Mouse (Mus musculus) cerebellum, postnatal 14 days (tissue): ENCODE measurements around the gene Pik3cb.
A peak's percentile ranks its signal among the peaks of the same experiment; 100 is the strongest.

Source experiments
- DNase-seq, 2 experiments: peaks; one replicate each; pipeline ENCODE4 v3.0.0; 2021; ENCODE audit warnings: mixed read lengths in 2 of 2

Gene Pik3cb

GRCm38 (mm10) chr9:99081308-99081707, 59.1 kb downstream of the Pik3cb start:
- no peak for DNase-seq

GRCm38 (mm10) chr9:99080657-99081056, 59.8 kb downstream of the Pik3cb start:
- DNase-seq, result no peak

GRCm38 (mm10) chr9:99074462-99074861, 66.0 kb downstream of the Pik3cb start:
- DNase-seq, result no peak

GRCm38 (mm10) chr9:99072538-99072937, 67.9 kb downstream of the Pik3cb start:
- DNase-seq, result no peak

- no peak for DNase-seq
Observed at GRCm38 (mm10) chr9:99065311-99065710, 75.1 kb downstream of the Pik3cb start.

GRCm38 (mm10) chr9:99064216-99064615, 76.2 kb downstream of the Pik3cb start:
- peak in 1 of 2 experiments; percentile 20 for DNase-seq

GRCm38 (mm10) chr9:99062544-99062943, 77.9 kb downstream of the Pik3cb start:
- peak; percentile 87 to 91 for DNase-seq

- DNase-seq, result peak; percentile 24 to 41
Observed at GRCm38 (mm10) chr9:99057751-99058150, 82.7 kb downstream of the Pik3cb start.

GRCm38 (mm10) chr9:99049760-99050159, 90.7 kb downstream of the Pik3cb start:
- no peak for DNase-seq

GRCm38 (mm10) chr9:99048724-99049250, 91.6 kb downstream of the Pik3cb start:
- peak; percentile 26 to 32 for DNase-seq

GRCm38 (mm10) chr9:99044761-99045160, 95.7 kb downstream of the Pik3cb start:
- DNase-seq, result peak; percentile 71 to 82

GRCm38 (mm10) chr9:99042641-99043040, 97.8 kb downstream of the Pik3cb start:
- DNase-seq, result no peak

- no peak for DNase-seq
Observed at GRCm38 (mm10) chr9:99041994-99042393, 98.4 kb downstream of the Pik3cb start.

- no peak for DNase-seq
Observed at GRCm38 (mm10) chr9:99035575-99035974, 104.8 kb downstream of the Pik3cb start, which contains the start of gene Gm1123. Gene Gm1123, minus strand, starts transcription at chr9:99035715.

- DNase-seq, result no peak
Observed at GRCm38 (mm10) chr9:99034111-99034510, 106.3 kb downstream of the Pik3cb start.

- DNase-seq, result no peak
Observed at GRCm38 (mm10) chr9:99032031-99032430, 108.4 kb downstream of the Pik3cb start.

GRCm38 (mm10) chr9:99021751-99022150, 118.7 kb downstream of the Pik3cb start:
- no peak for DNase-seq

- DNase-seq, result no peak
Observed at GRCm38 (mm10) chr9:99021166-99021565, 119.3 kb downstream of the Pik3cb start.

GRCm38 (mm10) chr9:99017679-99018078, 122.7 kb downstream of the Pik3cb start:
- no peak for DNase-seq

- DNase-seq, result no peak
Observed at GRCm38 (mm10) chr9:99016759-99017158, 123.7 kb downstream of the Pik3cb start.

GRCm38 (mm10) chr9:99016301-99016700, 124.1 kb downstream of the Pik3cb start:
- no peak for DNase-seq

- no peak for DNase-seq
Observed at GRCm38 (mm10) chr9:99009898-99010199, 130.6 kb downstream of the Pik3cb start.

GRCm38 (mm10) chr9:99009069-99009897, 131.1 kb downstream of the Pik3cb start:
- no peak for DNase-seq

GRCm38 (mm10) chr9:99001326-99001725, 139.1 kb downstream of the Pik3cb start:
- no peak for DNase-seq
